Mouse (Mus musculus) adrenal gland, postnatal 4 days (tissue): ENCODE data around the gene Lpp. TPM values are rescaled to one million over a fixed set of nuclear protein-coding genes. Genes with fewer than 3 reads are reported as not detected.

ENCODE experiments used
- DNase-seq, 2 experiments: peaks; one replicate each; pipeline ENCODE4 v3.0.0; 2021 to 2022; ENCODE audit warnings: low spot score in 2 of 2, mixed read lengths in 2 of 2
- total RNA-seq, 2 experiments: library from RNA; stranded (reverse); gene quantifications; 2 replicates each; pipeline ENCODE4 v1.2.3; 2021

Gene Lpp
- total RNA-seq, 2 experiments from 2014 or later, result 70.2 to 80.0 TPM

DNA sequence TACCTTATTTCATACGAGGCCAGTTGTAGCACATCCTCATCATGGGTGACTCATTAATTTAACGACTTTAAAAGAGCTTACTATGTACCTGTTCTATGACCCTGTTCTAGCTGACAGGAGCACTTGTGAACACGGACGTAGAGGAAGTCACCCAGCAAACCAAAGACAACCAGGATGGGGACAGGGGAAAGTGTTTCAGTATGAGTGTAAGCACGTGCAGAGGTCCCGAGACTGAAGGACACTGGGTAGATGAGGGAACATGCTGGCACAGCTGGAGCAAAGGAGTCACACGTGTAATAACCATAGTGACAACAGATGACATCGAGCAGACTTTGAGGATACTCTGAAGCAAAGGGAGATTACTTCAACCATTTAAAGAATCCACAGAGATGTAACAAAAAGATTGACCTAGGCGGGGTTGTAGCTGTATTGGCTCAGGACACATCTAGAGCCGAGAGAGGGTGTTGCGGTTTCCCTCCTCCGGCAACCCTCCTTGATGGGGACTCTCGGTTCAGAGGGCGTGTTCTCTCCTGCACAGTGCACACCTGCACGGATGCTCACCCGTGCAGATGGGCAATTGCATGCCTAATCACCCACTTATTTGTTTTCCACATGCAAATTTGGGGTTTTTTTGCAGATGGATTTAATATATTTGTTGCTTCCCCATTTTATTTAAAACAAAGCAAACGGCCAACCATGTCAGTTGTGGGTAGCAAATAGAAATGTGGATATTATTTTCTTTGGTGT, 74.4 kb downstream of the Lpp start:
- DNase-seq, result no peak

DNA sequence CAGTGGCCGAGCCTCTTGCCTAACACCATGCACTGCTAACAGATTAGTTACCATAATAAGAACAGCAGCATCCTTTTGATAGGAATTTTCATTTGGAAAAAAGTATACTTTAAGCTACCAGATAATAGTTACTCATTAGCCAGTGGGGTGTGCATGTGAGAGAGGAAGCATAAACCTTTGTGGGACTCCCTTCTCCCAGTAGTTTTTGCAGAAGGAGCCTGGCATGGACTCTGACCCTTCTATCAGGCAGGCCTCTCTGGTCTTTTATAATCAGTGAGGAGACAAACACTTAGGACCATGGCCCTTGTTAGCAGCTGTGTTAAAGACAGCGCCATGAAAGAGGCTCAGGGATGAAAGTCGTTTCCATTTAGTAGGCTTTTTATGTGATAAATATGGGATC, 76.0 kb downstream of the Lpp start:
- DNase-seq, result no peak

DNA sequence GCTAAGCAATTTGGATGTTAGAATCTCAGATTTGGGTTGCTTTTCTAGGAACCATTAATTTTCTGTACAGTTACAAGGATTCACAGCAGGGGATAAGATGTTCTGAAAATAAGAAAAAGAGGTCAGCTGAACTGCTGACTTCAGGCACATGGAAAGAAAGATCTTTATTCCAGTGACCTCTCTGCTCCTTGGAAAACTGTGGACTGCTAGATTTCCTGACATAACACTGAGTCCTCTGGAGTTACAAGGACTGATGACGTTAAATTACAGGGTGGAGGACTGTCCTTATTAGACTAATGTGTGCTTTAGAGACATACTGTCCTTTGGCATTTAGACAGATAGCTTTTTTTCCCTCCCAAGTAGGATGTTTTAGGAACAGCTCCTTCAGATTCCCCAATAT, 77.3 kb downstream of the Lpp start:
- no peak for DNase-seq

DNA sequence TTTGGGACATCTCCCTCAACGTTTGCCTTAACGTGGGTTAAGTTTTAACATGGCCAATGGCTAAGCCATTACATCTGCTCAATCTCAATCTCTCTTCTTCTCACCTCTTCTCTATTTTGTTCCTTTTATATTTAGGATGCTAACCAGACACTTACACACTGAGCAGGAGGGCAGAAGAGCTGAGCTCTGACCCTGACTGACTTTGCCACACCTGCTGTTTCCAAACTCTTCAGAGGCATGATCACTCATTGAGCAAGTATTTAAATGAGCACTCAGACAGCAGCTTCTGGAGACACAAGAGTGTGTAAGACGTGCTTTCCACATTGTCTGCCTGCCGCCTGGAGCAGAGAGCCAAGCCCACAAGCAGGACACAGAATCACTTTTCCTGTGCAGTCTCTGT, 77.7 kb downstream of the Lpp start:
- no peak for DNase-seq

DNA sequence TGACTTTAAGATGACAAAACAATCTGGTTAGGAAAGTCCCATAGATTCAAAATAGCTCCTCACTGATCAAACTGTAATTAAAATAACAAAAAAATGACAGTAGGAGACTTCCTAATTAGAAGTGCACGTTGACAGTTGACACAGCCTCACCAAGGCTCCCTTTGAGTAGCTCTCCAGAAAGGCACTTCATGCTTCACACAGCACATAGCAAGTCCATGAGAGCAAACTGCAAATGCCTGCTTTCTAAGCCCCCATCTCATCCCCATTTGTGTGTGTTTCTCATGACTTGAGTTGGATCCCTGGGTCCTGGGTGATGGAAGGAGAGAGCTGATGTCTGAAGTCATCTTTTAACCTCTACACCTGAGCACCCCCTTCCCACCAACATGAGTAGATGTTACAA, 78.5 kb downstream of the Lpp start:
- DNase-seq, result no peak

DNA sequence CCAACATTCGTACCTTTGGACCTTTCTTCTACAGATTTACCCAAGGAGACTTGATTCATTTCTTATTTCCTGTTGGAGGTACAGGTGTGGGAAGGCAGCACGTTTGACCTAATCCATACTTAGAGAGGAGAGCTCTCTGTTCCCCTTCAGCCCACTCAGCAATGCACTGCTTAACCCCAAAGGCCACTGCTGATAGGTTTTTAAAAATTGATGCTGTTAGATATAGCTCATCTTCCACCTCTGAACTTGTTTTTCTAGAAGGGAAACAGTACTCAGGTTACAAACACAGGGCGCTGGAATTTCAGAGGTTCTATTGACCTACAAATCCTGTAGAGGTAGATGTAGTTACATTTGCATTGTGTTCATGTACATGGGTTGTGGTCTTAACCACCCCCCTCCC, 80.7 kb downstream of the Lpp start:
- DNase-seq, result no peak

DNA sequence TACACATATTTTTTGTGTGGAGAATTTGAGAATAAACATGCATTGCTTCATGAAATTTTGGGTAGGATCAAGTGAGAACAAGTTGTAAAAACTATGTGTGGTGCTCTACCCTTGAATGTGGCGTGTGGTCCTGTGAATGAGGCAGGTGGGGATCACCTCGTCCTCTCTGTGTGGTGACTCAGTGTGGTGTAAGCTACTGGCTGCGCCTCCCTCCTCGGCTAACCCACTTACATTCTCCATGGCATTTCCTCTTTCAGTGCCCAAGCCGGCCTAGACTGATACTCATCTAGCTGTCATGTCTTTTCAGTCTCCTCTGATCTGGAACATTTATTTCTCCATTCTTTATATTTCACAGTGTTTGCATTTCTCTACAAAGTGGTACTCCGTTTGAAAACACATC, 81.5 kb downstream of the Lpp start:
- DNase-seq, result no peak

DNA sequence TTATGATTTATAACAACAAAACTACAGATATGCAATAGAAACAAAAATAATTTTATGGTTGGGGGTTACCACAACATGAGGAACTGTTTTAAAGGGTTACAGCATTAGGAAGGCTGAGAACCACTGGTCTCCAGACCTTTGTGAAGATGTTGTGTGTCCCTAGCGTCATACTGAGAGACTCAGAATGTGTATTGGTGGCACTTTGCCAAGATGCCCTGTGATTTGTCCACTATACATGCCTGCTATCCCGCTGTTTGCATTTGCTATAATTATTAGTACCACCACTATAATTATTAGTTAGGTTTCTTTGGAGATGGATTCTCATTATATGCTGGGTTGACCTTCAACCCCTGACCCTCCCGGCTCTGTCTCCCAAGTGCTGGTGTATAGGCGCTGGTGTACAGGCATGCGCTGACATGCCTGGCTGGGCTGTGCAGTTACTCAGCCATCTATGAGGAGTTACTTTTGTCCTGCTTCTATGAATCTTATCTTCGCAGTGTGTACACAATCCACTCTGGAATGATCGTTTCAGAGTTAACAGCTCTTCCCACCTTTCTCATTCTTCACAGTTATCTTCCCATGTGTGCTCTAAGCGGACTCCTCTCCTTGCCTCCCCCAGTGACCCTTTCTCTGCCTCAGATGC, 82.1 kb downstream of the Lpp start:
- DNase-seq, result no peak

DNA sequence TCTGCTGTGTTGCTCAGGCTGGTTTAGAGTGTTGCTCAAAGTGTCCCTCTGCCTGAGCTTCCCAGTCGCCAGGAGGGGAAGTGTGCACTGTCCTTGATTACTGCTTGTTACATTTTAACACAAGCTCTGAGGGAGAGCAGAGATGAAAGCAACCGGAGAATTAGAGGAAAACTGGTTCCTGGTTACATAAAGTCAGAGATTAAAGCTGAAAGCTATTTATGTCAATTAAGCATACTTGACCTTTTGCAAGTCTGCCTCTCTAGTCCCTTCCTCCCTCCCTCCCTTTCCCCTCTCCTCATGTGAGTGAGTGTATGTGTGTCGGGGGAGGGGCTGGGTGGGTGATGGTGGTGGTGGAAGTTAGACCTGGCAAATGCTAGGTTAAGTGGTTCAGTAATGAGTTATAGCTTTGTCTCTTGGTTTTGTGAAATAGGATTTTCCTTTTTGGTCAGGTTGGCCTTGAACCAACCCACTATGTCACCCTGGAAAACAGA, 83.6 kb downstream of the Lpp start:
- DNase-seq, result no peak

DNA sequence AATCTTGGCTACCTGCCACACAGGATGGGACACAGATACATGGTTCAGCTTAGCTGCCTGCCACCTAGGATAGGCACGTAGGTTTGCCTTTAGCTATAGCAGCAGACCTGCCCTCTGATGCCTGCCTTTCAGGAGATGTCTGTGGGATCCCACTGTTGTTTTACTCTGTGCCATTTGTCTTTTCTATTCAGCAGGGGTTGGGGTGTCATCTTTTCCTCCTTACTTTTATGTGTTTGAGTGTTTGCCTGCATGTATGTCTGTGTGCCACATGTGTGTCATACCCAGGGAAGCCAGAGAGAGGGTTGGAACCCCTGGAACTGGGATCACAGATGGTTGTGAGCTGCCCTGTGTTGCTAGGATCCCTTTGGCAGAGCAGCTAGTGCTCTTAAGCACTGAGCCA, 84.7 kb downstream of the Lpp start:
- DNase-seq, result no peak

DNA sequence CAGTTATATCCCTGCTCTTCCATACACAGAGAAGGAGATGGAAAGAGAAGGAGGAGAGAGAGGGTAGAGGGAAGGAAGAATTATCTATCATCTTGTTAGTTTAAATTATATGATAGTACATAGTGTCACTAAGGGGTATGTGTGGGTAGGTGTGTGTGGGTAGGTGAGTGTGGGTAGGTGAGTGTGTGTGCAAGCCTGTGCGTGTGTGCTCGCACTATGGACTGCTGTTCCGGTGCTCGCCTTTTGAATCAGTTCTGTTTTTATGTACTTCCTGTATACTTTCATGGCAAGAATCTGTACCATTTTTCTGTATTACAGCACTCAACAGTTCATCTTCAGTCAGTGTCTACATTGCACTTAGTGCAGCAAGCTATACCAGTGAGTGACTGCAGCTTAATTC, 85.5 kb downstream of the Lpp start:
- DNase-seq, result no peak

DNA sequence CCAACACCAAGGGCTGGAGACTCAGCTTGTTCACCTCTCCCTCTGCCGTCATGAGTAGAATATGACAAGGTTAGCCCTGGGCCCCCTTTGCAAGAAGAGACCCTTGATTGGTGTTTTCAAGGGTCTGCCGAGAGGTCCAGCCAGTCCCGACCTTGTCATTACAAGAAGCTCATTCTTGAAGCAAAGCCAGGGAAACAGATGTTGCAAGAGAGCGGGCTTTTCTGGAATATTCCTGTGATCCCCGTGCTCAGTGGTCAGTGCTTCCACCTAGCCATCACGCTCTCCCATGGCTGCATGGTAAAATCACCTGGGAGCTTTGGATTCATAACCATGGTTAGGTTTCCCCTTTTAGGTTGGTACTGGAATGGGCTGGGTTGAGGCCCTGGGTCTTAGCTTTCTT, 89.3 kb downstream of the Lpp start:
- DNase-seq, result no peak

DNA sequence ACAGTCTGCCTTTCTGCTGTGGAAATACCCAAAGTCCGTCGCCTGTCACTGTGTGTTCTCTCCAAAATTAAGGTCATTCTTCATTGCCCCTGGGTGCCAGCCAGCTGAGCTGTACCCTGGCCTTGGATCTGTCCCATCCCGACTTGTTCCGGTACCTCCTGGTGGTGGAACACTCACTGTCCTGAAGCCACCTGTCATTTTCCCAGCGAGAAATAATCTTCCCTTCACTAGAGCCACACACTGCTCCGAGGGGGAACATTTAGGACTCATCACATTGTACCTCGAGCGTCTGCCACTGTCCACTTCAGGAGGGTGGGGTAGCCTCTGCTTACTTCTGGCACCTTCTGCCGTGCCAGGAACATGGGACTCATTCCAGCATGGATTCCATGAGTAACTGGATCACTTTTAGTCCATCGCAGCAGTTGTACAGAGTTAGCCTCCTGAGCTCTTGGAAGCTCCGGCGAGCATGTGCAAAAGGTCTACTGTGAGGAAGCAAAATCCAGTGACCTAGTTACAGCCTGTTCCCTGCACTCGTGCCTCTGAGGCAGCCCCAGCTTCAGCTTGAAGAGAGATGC, 90.3 kb downstream of the Lpp start:
- DNase-seq, result peak in 1 of 2 experiments; percentile 48

DNA sequence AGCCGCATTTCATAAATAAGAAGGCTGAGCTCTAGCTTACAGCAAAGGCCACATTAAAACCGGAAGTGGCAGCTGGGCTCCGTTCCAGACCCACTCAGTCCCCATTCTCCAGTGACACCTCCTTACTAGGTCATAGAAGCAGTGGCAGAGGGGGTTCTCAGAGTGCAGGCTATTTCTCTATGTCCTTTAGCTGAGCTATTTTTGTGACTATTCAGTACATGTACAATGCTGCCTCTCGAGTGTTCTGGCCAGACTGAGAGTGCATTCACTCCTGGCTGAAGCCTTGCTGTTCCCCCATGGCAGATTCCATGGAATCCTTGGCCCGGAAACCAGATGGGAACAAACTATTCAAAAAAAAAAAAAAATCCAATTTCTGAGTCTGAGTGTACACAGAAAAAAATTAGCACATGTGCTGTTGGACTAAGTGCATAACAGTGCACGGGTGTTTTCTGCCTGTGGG, 94.5 kb downstream of the Lpp start:
- DNase-seq, result no peak

DNA sequence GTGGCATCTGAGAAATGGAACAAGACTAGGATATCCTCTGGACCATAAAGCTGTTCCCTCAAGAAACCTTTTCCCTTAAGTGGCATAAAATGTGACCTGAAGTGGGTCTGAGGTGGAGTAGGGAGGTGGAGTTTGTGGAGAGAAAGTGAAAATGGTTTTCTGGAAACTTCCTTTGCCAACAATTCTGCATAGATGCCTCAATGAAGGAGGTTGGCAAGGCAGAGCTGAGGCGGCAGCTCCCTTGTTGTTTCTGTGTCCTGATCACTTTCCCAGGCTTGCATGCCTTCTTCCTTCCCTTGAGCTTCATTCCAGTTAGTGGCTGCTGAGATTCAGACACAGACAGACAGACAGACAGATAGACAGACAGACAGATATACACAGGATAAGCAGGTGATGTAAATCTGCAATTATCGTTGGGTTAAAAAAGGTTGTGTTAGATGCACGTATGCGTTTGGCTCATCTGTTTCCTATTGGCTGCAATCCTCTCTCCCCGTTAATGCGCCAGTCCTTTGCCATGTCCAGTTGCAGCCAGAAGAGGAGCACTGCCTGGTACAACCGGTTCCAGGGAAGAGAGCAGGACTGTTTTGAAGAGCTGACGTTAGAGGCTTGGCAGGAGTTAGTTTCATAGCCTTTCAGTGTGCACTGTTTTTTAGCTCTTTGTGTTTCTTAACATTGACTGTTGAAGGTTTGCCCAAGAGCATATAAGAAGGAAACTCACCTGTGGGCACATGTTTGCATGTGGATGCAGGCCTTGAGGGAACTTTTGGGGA, 96.4 kb downstream of the Lpp start:
- no peak for DNase-seq

DNA sequence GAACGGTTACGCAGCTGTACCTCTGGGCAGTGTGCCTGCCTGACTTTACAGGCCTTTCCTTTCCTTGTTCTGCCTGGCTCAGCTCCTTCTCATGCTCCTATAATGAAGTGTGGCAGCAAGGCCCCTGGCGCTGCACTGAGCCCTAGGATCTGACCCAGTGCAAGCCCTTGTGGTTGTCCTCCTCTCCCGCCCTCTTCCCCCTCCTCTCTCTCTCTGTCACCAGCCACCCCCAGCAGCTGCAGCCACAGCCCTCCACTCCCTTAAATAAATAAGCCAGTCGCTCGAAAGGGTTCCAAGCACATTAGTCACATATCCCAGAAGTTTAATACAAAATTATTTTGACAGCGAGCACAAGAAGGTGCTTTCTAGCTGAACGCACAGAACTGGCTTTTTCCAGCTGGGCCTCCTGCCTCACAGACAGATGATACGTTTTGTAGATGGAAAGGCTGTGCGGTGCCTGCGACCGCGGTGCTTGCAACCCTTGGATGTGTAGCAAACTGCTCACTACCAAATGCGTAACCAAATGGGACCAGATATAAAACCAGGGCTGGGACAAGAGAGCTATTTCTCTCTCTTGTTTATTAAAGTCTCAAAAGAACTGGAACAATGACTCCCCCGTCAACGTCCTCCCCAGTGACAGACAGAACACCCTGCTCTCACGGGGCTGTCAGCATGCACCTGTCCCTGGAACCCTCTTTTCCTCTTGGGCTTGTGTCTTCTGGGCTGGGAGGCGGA, 97.6 kb downstream of the Lpp start:
- DNase-seq, result no peak

DNA sequence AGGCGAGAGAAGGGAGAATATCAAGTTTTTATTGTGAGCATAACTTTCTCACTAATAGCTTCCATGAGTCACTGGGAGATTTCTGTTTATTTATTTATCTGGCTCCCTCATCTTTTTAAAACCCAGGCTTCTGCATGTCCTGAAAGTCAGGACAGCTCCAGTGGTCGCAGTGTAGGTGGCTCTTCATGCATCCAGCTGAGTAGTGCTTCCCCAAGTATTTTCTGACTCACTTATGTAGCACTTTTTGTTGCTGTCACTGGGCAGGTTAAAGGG, 98.1 kb downstream of the Lpp start:
- DNase-seq, result no peak

DNA sequence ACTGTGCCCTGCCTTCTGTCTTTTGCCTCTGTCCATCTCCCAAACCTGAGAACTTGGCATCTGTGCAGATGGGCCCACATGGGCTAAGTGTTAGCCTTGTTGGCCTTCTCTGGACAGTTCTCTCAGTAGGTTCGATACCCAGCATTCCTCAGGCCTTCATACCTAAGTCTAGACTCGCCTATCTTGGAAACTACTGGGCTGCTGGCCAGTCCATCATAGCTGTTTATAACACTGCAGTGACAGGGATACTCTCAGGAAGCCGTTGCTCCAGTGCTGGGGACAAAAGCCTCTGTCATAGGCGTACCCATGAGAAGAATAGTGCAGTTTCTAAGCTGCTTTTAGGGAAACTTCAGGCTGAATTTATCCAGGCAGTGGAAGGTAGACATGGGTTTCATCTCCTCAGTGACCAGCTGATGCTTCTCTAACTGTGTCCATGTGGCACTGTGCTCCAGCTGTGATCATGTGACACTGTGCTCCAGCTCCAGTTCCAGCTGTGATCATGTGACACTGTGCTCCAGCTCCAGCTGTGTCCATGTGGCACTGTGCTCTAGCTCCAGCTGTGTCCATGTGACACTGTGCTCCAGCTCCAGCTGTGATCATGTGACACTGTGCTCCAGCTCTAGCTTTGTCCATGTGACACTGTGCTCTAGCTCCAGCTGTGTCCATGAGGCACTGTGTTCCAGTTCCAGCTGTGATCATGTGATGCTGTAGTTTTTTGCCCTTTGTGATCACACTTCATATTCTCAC, 99.1 kb downstream of the Lpp start:
- DNase-seq, result no peak

DNA sequence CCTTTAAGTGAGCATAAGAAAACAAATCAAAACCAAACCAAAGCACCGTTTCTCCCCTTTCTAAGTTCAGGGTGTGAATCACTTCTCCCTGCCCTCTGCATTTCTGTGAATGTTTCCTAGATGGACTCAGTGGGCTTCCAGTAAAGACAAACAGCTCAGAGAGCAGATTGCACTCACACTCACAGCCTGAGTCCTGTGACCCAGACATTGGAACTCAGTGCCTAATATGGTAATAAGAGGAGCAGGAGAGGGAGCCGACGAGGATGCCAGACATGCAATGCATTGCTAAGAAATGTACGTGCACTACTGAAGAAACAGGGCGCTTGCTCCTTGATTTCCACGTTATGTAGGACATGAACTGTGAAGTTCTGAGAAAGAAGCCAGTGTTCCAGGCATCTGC, 101.2 kb downstream of the Lpp start:
- no peak for DNase-seq

DNA sequence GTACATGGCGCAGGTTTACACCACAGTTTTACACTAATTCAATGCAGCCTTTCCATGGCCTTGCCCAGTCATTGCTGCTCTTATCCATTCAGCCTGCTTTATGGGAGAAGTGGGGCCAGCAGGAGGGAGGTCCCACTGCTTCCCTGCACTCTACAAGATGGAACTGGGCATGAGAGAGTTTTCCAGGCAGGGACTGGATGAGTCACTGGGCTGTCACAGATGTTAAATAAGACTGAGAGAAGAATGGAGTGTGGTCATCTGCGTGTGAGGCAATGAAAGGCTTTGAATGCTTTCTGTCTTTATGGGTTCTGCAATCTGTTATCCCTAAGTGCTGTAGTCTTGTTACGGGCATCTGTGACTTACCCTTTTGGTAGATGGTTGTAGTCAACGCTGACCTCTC, 102.2 kb downstream of the Lpp start:
- DNase-seq, result no peak

DNA sequence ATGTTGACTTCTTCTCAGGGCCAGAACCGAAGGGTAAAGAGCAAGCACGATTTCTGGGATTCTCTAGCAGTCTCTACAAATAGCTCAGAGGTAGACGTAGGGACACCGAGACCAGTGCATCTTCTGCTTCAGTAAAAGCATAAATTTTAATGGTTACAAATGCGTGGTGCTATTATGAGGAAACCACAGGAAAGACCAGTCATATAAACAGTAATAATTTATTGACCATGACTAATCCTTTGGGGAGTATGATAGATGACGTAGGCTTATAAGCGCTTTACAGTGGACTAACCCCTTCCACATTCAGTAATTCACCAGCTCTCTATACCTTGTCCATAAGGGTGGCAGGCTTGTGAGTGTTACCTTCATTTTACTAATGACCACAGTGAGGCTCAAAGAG, 103.3 kb downstream of the Lpp start:
- DNase-seq, result no peak
